Mouse (Mus musculus): Measurements from ENCODE around the gene Gm10447.
A peak's percentile ranks its signal among the peaks of the same experiment; 100 is the strongest.
"Not testable (repeated sequence)": the region's sequence is repeated elsewhere in the genome, so short reads cannot be mapped to it uniquely, and the experiment has no call there.

The Gm10447 gene

GRCm38 (mm10) chr11:53441921-53442320 lies 15.0 kb downstream of the Gm10447 start:
- peak; percentile 89 for DNase-seq (ENCODE audit: low read depth)

- DNase-seq (ENCODE audit: low read depth): no peak
These were observed 20.6 kb downstream of the Gm10447 start for GRCm38 (mm10) chr11:53436338-53436737.

GRCm38 (mm10) chr11:53435504-53435903 lies 21.4 kb downstream of the Gm10447 start:
- peak; percentile 32 for DNase-seq (ENCODE audit: low read depth)

GRCm38 (mm10) chr11:53433057-53433456 lies 23.9 kb downstream of the Gm10447 start:
- no peak for DNase-seq (ENCODE audit: low read depth)

GRCm38 (mm10) chr11:53431347-53432056 lies 25.4 kb downstream of the Gm10447 start:
- peak; percentile 73 for DNase-seq (ENCODE audit: low read depth)

GRCm38 (mm10) chr11:53430670-53431346 lies 26.1 kb downstream of the Gm10447 start, which contains the start of the genes Uqcrq and Gdf9:
TSS of gene Uqcrq (minus strand) at chr11:53430831.
TSS of gene Gdf9 (plus strand) at chr11:53431023.
- DNase-seq (ENCODE audit: low read depth): peak; percentile 100

GRCm38 (mm10) chr11:53430300-53430669 lies 26.6 kb downstream of the Gm10447 start:
- DNase-seq (ENCODE audit: low read depth): peak; percentile 83

- DNase-seq (ENCODE audit: low read depth): peak; percentile 33
These were observed 27.7 kb downstream of the Gm10447 start for GRCm38 (mm10) chr11:53429182-53429581.

GRCm38 (mm10) chr11:53428716-53429057 lies 28.2 kb downstream of the Gm10447 start:
- no peak for DNase-seq (ENCODE audit: low read depth)

- no peak for DNase-seq (ENCODE audit: low read depth)
These were observed 28.8 kb downstream of the Gm10447 start for GRCm38 (mm10) chr11:53427993-53428715.

GRCm38 (mm10) chr11:53426914-53427313 lies 30.0 kb downstream of the Gm10447 start:
- DNase-seq (ENCODE audit: low read depth): not testable (repeated sequence)

- no peak for DNase-seq (ENCODE audit: low read depth)
These were observed 31.1 kb downstream of the Gm10447 start for GRCm38 (mm10) chr11:53425711-53426255.

- no peak for DNase-seq (ENCODE audit: low read depth)
These were observed 31.7 kb downstream of the Gm10447 start for GRCm38 (mm10) chr11:53425251-53425650.

GRCm38 (mm10) chr11:53424826-53425225 lies 32.1 kb downstream of the Gm10447 start:
- DNase-seq (ENCODE audit: low read depth): peak; percentile 19

GRCm38 (mm10) chr11:53423036-53423435 lies 33.9 kb downstream of the Gm10447 start, which contains the start of gene Leap2:
TSS of gene Leap2 (minus strand) at chr11:53423170.
- DNase-seq (ENCODE audit: low read depth): no peak

GRCm38 (mm10) chr11:53418048-53418447 lies 38.9 kb downstream of the Gm10447 start:
- DNase-seq (ENCODE audit: low read depth): no peak

GRCm38 (mm10) chr11:53413871-53414270 lies 43.0 kb downstream of the Gm10447 start:
- no peak for DNase-seq (ENCODE audit: low read depth)

GRCm38 (mm10) chr11:53411738-53412137 lies 45.2 kb downstream of the Gm10447 start:
- peak; percentile 64 for DNase-seq (ENCODE audit: low read depth)
